Mouse (Mus musculus): ENCODE results near the gene Madcam1. TPM values are rescaled to one million over a fixed set of nuclear protein-coding genes. Genes with fewer than 3 reads are reported as not detected.
A peak's percentile ranks its signal among the peaks of the same experiment; 100 is the strongest.

The Madcam1 gene
- polyA plus RNA-seq, 1 experiment = 1.1 TPM

DNA sequence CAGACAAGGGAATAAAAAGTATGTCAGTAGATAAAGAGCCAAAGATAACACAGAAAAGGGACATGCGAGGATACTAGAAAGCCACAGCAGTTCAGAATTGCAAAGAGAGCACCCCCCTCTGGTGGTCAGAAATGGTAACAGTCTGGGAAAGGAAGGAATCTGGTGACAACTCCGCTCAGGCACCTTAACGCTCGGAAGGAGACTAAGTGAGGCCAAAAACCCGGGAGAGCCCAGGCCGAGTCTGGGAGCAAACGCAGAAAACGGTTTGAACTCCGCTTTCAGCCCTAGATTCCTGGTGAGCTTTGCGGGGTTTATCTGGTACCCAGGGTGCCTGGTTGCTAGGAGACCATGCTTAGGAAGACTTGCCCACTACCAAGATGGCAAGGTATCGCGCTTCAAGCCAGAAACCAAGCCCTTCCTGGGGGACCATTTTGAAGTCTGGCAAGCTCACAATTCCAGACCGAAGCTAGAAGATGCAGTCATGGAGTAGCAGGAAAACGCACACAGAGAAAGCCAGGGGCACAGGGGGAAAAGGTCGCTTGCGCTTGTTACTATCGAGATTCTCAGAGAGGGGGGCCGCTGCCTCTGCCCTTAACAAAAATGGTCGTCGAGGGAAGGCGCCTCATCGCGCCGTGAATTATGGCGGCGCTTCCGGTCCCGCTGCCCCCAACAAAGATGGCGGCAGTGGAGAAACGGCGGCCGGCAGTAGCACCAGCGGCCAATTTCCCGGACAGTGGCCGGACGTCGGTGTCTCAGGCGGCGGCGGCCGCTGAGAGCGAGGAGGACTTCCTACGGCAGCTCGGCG is 4.6 kb downstream of the Madcam1 start, which contains the start of gene Tpgs1:
Gene Tpgs1 (plus strand): TSS at position 599 of the 805 bp plus-strand sequence.
- TF ChIP-seq POLR2A (IDR thresholded peaks at IDR 0.05; ENCODE audit: borderline replicate concordance, extremely low read depth, insufficient read depth, insufficient read length, poor library complexity, severe bottlenecking) (no peak; the same call in 1 of the 2 replicates), CTCF (IDR thresholded peaks at IDR 0.05; ENCODE audit: borderline replicate concordance, extremely low read depth, insufficient read depth, insufficient read length) (peak; percentile 82)

DNA sequence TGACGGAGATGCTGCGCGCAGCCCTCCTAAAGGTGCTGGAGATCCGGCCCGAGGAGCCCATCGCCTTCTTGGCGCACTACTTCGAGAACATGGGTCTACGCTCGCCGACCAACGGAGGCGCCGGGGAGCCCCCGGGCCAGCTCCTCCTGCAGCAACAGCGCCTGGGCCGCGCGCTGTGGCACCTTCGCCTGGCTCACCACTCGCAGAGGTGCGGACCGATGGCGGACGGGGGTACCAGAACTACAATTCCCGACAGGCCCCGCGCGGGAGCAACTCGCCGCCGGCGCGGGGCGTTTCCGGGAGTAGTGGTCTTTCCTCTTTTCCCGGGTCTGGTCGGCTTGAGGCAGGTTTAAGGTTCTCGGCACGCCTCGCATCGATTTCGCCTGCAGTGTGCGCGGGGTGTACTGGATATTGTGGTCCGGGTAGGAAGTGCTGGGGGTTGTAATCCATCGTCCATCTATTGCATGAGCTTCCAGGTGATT is 5.3 kb downstream of the Madcam1 start:
- peak; percentile 91 for DNase-seq (ENCODE audit: low read depth)
- no peak for TF ChIP-seq POLR2A (IDR thresholded peaks at IDR 0.05; ENCODE audit: borderline replicate concordance, extremely low read depth, insufficient read depth, insufficient read length, poor library complexity, severe bottlenecking)
- TF ChIP-seq CTCF (IDR thresholded peaks at IDR 0.05; ENCODE audit: borderline replicate concordance, extremely low read depth, insufficient read depth, insufficient read length) = no peak

More for the DNA sequence above, 4.6 kb downstream of the Madcam1 start, which contains the start of gene Tpgs1:
- peak; percentile 98 for DNase-seq (ENCODE audit: low read depth)

DNA sequence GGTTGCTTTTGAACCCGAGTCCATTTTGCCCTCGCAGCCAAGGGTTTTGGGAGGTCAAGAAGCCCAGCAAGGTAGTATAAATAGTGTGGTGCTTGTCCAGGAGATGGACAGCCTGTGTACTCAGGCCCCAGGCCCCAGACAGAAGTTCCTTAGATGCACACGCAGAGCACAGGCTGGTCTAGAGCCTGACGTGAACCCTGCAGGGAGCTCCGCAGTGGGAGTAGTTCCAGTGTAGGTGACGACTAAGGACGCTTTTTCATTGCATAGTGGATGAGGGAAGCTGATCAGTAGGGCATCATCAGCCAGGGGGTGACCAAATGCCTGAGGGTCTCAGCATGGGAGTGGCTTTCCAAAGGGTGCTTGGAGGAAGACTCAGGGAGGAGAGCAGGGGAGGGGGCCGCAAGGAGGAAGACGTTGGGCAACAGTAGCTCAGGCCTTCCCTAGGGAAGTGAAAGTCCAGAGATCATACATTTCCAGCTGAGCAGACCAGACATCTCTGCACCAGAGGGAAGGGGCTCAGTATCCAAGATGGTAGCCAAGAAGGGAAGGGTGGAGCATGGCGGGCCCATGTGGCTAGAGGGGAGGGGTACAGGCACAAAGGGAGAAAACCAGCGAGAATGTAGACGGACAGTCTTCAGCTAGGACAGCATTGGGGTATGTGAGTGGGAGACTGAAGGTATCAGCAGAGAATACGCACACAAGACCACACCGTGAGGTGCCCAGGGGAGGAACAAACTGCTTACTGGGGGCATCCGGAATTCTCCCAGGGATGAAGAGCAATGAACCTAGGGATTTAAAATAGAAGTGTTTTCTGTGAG is 5.9 kb downstream of the Madcam1 start:
- DNase-seq (ENCODE audit: low read depth) = no peak
- TF ChIP-seq CTCF (IDR thresholded peaks at IDR 0.05; ENCODE audit: borderline replicate concordance, extremely low read depth, insufficient read depth, insufficient read length) (no peak), POLR2A (IDR thresholded peaks at IDR 0.05; ENCODE audit: borderline replicate concordance, extremely low read depth, insufficient read depth, insufficient read length, poor library complexity, severe bottlenecking) (no peak)

DNA sequence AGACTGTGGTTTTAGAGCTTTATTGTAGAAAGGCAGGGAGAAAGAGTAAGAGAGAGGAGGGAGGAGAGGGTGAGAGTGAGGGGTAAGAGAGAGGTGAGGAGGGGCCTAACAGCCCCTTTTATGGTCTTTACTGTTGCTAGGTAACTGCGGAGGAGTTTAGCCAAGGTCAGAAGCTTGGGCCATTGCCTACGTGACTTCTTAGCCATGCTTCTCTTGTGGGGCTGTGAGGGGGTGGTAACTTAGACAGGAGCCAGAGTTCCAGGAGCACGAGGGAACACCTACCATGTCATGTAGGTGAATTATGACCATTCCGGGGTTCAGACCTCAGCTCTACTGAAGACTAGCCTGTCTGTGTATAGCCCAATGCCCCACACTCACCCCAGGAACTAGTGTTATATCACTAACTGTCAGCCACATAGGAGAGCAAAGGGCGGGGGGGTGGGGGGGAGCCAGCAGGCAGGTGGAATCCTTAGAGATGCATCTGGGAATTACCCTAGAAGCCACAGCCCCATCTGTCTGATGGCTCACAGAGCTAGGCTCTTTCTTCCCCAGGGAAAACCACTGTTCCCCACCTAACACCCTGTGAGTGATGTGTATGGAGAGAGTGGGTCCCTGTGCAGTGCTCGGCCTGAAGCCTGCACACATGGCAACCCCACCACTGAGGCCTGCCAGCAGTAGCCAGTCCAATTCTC is 7.2 kb downstream of the Madcam1 start:
- TF ChIP-seq POLR2A (IDR thresholded peaks at IDR 0.05; ENCODE audit: borderline replicate concordance, extremely low read depth, insufficient read depth, insufficient read length, poor library complexity, severe bottlenecking) (no peak), CTCF (IDR thresholded peaks at IDR 0.05; ENCODE audit: borderline replicate concordance, extremely low read depth, insufficient read depth, insufficient read length) (no peak)
- DNase-seq (ENCODE audit: low read depth) = no peak

DNA sequence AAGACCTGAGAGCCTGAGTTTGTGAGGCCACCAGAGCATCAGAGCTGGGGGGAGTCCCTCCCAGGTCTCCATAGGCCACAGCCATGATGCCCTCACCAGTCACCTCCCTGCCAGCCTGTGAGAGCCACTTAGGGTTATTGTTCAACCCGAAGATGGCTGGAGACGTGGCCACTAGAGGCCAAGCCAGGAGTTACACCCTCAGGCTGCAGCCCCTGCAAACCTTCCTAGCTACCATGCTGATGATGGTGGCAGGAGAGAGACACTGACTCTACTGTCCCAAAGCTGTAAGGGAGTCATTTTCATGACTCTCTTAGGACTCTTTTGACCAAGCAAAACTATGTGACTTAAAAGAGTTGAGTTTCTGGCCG is 7.7 kb downstream of the Madcam1 start:
- TF ChIP-seq POLR2A (IDR thresholded peaks at IDR 0.05; ENCODE audit: borderline replicate concordance, extremely low read depth, insufficient read depth, insufficient read length, poor library complexity, severe bottlenecking) (no peak), CTCF (IDR thresholded peaks at IDR 0.05; ENCODE audit: borderline replicate concordance, extremely low read depth, insufficient read depth, insufficient read length) (no peak)
- no peak for DNase-seq (ENCODE audit: low read depth)

DNA sequence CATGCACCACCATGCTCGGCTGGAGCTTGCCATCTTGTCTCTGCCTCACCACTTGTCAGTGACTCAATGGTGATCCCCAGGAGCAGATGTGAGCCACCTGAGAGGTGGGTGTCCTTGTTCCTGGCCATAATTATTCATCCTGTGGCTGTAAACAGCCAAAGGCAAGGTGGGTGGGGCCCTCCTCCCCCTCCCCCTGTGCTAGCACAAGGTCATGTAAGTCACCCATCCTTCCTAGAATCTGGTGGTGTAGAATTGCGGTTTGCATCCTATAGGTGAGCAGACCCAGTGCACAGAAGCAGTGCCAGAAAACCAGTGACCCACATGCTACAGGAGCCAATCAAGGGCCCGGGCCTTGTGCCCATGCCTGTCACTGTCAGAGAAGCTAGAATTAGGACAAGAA is 8.7 kb downstream of the Madcam1 start:
- DNase-seq (ENCODE audit: low read depth) = no peak
- TF ChIP-seq CTCF (IDR thresholded peaks at IDR 0.05; ENCODE audit: borderline replicate concordance, extremely low read depth, insufficient read depth, insufficient read length) (no peak), POLR2A (IDR thresholded peaks at IDR 0.05; ENCODE audit: borderline replicate concordance, extremely low read depth, insufficient read depth, insufficient read length, poor library complexity, severe bottlenecking) (no peak)

DNA sequence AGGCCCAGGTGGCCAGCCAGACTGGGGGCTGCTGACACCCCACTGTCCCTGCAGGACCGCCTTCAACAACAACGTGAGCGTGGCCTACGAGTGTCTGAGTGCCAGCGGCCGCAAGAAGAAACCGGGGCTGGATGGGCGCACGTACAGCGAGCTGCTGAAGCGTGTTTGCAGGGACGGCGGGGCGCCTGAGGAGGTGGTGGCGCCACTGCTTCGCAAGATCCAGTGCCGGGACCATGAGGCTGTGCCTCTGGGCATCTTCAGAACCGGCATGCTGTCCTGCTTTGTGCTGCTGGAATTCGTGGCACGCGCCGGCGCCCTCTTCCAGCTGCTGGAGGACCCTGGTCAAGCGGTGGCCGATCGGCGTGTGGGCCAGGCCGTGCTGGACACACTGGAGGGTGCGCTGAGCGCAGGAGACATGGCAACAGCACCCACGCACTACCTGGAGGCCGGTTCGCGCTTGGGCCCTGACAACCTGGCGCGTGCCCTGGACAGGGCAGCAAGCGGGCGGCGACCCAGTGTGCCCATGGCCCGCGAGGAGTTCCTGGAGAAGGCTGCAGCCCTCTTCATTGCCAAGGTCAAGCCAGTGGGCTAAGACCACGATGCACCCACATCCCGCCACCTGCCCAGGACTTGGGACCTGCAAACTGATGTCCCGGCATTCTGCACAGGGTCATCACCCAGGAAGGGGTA is 11.1 kb downstream of the Madcam1 start:
- no peak for TF ChIP-seq CTCF (IDR thresholded peaks at IDR 0.05; ENCODE audit: borderline replicate concordance, extremely low read depth, insufficient read depth, insufficient read length)
- no peak for TF ChIP-seq POLR2A (IDR thresholded peaks at IDR 0.05; ENCODE audit: borderline replicate concordance, extremely low read depth, insufficient read depth, insufficient read length, poor library complexity, severe bottlenecking)
- DNase-seq (ENCODE audit: low read depth) = no peak

DNA sequence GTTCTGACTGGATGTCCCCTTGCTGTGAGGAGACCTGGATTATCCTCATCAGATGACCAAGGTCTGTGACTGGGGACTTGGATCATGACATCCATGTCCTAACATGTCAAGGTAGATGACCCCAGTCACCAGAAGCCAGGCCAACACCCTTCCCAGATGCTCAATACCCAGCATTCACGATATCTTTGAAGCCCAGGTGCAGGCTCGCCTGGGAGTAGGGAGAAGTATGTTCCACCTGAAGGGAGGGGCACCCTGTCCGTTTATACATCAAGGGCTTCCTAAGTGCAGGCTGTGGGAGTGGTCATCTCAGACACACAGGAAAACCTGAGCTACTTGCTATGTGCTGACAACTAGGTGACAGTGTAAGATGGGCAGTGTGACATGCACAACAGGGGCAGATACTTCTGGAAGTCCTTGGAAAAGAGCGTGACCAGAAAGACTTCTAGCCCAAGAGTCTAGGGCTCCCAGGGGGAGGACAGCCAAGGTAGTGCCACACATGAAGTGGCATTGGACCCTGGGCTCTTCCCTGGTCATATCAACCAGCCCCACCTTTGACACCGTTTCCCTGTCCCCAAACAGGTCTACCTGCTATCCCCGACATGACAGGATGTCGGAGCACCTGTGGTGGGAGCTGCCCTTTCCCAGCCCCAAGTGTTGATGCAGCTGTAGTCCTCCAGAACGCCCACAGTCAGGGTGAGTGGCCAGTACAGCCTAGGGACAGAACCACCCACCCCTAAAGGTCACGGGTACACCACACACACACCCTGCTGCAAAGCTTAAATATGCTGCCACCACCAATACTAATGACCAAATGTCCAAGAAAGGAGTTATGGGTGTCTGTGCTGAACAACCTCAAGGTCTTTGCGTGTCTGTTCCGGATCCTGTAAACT is 16.5 kb downstream of the Madcam1 start:
- DNase-seq (ENCODE audit: low read depth) = no peak
- TF ChIP-seq POLR2A (IDR thresholded peaks at IDR 0.05; ENCODE audit: borderline replicate concordance, extremely low read depth, insufficient read depth, insufficient read length, poor library complexity, severe bottlenecking) = no peak
- no peak for TF ChIP-seq CTCF (IDR thresholded peaks at IDR 0.05; ENCODE audit: borderline replicate concordance, extremely low read depth, insufficient read depth, insufficient read length)

DNA sequence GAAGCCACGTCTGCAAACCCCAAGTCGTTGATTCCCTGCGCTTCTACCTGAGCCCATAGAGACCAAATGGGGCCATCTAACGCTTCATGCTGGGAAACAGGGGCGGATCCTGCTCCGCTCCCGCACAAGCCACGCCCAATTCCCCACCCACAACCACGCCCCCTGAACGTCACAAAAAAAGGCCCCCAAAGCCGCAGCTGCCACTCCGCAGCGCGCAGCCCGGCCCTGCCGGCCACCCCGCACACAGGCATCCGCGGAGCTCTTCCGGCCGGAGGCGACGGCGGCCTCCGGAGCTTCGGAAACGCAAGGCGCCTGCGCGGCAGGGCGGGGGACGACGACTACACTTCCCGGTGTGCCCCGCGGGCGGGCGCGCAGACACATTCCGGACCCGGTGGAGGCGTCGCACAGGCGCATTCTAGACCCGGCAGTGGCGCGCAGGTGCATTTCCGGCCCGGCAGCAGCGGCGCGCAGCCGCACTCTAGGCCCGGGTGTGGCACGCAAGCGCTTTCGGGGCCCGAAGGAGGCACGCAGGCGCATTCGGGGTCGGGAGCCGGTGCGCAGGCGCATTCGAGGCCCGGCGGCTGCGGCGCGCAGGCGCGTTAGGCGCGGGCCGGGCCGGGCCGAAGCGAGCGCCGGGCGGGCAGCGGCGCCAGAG is 17.4 kb downstream of the Madcam1 start, which contains the start of gene Cdc34:
Gene Cdc34 (plus strand): TSS at position 605 of the 655 bp plus-strand sequence.
- TF ChIP-seq POLR2A (IDR thresholded peaks at IDR 0.05; ENCODE audit: borderline replicate concordance, extremely low read depth, insufficient read depth, insufficient read length, poor library complexity, severe bottlenecking) = peak; percentile 94
- TF ChIP-seq CTCF (IDR thresholded peaks at IDR 0.05; ENCODE audit: borderline replicate concordance, extremely low read depth, insufficient read depth, insufficient read length) = peak; percentile 32; the same call in 1 of the 2 replicates
- peak; percentile 100 for DNase-seq (ENCODE audit: low read depth)

Data from brain, embryonic 14.5 days (tissue).